Mouse (Mus musculus): Measurements from ENCODE around the gene Ltv1.

Gene Ltv1

DNA sequence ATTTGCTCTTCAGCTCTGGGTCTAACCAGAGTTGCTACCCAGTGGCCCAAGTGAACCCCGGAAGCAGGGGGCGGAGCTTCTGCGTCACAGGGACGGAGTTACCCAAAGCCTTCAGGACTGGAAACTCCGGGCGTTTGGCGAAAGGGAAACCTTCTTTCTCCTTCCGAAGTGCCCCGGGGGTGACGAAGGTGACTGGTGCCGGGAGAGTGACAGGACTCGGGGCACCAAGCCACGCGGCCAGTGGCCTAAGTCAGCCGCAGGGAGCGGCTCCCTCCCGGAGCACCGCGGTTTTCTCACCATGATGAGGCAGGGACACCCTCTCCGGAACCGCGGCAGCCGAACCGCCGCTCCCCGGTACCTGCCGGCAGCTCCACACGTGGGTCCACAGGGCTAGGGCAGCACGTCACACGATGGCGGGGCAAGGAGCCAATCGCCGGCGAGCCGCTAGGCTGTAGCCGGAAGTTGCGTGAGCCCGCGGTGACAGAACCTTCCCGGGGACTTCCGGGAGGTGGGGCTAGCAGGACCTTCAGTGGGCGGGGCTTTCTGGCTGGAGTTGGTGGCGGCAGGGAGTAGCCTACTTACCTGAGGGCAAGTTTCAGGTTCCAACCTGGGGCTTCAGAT is at the start of gene Ltv1:
Ltv1 (minus strand) TSS at position 438 of the 621 bp plus-strand sequence.
- DNase-seq (ENCODE audit: low spot score in 2 of 2): peak; percentile 93 to 97

DNA sequence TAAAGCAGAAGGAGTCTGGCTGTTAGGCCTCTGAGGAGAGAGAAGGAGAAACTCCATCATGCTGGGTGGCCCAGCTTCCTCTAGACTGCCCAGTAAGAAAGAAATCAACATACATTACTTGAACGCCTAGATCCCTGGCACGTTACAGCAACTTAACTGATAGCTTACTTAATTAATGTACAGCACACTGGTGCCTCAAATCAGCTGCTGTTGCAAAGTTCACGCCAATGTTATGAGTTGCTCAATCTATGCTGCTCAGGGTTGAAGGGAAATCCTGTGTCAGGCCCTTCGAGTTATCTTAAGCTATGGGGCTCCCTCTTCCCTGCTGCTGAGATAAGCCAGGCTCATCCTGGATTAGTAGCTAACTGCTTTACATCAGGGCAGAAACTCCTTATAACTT is 47.5 kb upstream of the Ltv1 start:
- DNase-seq (ENCODE audit: low spot score in 2 of 2): no peak

DNA sequence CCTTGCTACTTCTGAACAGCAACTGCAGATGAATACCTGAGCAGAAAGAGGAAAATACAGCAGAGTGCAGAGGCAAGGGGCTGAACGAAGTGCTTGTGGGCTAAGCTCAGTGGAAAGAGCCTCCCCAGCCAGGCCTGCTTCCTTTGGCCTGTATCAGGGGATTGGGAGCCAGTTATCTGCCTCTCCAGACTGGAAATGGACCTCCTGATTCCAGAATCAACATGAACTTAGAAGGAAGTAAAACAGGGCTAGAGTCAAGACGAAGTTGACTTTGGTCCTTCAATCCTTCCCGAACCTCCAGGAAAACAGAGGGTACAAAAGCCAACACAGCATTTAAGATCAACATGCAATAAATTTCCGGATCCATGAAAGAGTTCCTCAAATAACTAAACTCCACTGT is 45.2 kb upstream of the Ltv1 start:
- no peak for DNase-seq (ENCODE audit: low spot score in 2 of 2)

DNA sequence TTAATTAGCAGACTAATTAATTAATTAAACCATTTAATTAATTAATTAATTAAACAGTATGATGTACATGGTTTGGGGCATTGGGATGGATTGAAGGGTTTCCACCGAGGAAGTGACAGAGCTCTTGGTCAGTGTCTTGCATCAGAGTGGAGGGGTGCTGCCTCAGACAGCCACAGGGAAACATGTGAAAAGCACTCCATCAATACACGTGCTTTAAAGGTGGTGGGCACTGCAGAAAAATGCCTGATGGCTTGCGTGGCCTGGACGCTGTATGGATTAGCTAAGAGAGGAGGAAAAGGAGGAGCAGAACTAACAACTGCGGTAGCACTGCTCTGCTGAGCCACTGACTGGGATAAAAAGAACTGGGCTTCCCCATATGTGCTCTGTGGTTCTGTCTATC is 43.9 kb upstream of the Ltv1 start:
- DNase-seq (ENCODE audit: low spot score in 2 of 2): no peak

DNA sequence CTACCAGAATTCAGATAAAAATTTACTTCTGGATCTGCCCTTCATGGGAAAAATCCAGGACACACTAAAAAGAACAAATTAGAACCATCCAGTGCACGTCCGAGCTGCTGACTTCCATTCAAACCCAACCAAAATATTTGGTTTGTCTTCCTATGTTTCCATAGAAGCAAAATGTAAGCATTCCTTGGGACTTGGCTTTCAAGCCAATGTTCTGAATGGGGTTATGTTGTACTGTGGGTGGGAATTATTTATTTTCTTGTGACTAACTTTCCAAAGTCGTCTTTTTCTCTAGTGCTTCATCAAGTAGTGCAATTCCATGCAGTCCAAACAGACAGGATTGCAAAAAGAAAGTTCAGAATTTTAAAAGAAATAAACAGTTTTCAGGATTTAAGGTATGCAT is 41.5 kb upstream of the Ltv1 start:
- no peak for DNase-seq (ENCODE audit: low spot score in 2 of 2)

DNA sequence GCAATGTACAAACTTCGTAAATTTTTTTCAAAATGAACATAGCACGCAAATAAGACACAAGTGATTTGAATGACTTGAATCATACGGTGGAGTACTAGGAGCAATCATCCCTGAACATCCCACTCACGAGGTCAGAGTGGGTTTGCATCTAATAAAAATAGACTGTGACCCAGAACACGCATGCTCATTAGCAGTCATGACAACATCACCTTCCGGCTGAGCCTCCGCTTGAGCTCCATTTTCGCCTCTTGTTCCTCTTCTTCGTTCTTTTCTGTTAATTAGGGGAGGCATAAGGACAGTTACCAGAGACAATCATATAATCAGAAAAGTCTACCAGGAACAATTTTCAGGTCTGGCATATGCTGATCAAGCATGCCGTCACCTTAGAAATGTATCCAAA is 41.0 kb upstream of the Ltv1 start:
- DNase-seq (ENCODE audit: low spot score in 2 of 2): no peak

DNA sequence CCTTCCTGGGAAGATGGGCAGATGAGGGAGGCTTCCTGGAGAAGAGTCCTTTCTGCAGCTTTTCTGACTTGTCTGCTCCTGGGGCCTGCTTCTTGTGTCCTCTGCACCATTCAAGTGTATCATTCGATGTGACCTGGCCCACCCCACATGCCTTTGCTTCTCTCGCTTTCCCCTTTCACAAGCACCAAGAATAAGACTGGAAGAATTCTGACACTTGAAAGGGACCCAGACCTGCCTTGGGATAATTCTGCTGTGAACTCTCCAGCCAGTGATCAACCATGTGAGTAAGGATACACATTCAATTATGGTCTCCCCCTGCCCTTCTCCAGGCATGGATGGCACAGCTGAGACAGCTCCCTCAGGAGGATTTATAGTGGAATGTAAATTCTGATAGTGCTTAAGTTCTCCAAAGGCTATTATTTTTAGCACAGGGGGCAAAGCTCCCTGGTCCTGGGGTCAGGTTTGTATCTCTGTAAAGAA is 40.2 kb upstream of the Ltv1 start:
- no peak for DNase-seq (ENCODE audit: low spot score in 2 of 2)

DNA sequence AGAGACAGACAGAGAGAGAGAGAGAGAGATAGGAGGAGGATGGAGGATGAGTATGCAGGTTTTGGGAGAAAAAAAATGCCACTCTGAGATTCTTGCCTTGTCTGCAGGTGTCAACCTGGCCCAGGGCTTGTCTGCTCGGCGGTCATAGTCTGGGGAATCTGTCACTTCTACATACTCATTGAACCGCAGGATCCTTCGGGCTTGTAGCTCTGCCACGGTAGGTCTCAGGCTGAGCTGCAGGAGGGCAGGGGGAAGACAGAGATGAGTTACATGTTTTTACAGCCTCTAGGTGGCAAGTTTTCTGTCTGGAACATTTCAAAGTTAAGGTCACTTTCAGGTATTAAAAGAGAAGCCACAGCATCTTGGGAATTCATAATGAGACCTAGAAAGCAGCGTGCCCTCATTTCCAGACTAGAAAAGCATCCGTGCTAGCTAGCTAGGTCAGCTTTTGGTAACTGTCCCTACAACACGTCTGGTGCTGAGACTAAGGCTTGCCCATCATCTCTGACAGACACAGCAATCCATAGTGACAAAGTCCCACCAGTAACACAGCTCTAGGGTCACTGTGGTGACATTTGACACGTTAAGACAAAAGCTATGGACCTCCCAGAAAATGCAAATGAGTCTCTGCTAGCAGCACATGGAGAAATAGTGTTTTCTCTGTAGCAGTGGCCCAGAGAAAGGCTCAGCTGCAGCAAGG is 39.6 kb upstream of the Ltv1 start:
- no peak for DNase-seq (ENCODE audit: low spot score in 2 of 2)

DNA sequence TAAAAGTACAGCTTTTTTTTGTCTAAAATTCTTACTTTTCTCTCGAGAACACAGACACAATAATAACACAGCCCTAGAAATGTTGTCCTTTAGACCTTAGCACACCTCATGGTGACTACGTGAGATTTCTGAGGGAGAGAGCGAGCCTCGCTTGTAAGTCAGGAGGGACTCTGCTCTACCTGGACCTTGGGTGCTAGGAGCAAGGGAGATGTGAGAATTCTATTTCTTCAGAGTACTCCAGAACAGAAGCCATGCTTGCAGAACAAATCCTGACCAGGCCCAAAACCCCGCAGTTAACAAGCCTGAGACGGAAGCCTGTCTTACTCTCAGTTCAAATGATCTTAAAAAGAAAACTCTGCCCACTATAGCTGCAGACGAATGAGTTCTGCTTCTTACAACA is 37.7 kb upstream of the Ltv1 start:
- no peak for DNase-seq (ENCODE audit: low spot score in 2 of 2)

DNA sequence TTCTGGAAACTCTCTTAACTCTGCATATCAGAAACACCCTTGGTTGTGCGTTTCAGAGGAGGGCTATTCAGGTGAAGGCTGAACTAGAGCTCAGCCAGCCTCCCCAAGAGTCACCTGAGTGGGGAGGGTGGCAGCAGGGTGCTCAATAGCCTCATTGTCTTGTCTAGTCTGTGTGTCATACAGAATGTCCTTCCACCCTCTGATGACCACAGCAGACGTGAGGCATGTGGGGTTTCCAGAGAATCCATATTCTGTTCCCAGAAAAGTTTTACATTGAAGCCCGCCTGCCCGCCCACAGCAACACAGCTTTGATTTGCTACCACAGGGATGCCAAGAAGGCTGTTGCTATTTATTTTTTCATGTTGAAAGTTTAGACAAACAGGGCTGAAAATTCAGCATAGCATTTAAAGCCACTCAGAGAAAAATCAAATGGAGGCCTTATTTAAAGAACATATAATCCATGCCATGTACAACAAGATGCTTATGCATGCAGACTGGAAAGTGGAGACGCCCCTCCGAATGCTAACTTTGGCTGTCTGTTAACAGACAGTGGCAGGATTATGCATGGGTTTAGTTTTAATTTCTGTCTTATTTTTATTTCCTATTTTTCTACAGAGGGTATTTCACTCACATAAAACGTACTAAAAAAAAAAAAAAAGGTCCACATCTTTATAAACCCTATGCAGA is 32.6 kb upstream of the Ltv1 start:
- no peak for DNase-seq (ENCODE audit: low spot score in 2 of 2)

DNA sequence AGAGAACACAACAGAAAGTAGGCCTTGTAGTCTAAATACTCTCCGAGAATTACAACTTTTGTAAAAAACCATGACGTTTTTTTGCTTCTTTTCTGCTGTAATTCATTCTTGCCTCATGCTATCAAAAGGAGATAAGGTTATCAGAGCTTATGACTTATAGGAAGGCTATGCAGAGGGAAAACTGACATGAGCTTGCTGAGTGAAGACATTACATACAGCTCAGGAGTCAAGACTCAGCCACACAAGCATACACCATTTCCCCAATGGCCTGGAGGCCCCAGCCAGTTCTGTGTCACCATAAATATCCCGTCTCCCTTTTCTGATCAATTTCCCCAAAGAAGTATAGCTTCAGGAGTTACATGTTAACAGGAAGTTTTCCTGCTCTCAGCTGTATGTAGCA is 29.2 kb upstream of the Ltv1 start:
- no peak for DNase-seq (ENCODE audit: low spot score in 2 of 2)

DNA sequence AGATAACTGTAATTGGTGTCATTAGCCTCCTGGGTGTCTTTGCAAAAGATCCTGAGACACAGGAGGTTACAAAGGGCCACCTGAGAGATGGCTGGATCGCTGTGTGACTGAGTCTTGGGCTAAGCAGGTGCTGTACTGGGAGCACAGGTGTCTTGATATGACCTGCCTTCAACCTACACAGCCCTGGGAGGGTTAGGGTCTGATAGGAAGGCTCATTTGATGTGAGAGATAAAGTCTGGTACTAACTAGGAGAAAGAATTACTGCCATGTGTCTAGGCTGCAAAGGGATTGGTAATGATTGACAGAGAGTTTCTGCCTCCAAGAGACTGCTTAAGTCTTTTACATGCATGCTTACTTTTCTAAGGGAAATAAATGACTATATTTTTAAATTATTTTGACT is 27.1 kb upstream of the Ltv1 start:
- no peak for DNase-seq (ENCODE audit: low spot score in 2 of 2)

DNA sequence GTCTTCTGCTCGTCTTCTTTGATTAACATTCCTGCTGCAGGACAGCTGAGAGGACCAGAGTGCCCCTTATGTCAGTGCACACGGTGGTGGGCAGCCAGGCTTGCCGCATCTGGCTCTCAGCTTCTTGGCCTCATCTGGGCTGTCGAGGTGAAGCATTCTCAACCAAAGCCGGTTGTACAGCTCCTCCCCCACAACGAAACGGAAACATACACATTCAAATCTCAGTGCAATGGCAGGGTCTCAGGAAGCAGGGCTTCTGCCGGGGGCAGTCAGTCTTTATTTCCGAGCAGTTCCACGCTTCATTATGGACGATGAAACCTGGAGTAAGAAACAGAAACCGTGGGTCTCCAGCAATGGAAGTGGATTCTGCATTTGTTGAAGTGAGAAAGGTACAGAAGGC is 21.0 kb upstream of the Ltv1 start:
- DNase-seq (ENCODE audit: low spot score in 2 of 2): no peak

DNA sequence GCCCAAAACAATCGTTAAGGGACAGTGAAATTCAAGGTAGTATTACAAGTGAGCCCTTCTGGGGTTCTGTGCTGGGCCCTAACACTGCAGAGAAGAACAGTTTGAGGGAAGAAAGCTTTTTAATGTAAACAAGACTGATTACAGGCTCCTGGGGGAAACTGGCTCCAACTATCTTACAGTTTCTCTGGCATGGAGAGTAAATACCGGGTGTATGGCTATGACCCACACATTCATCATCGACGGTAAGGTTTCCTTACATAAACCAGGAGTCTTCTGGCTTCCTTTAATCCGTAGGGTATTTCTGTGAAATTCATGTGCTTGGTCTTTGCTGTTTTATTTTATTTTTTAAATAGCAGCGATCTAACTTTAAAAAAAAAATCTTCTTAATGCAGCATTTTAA is 19.9 kb upstream of the Ltv1 start:
- DNase-seq (ENCODE audit: low spot score in 2 of 2): no peak

DNA sequence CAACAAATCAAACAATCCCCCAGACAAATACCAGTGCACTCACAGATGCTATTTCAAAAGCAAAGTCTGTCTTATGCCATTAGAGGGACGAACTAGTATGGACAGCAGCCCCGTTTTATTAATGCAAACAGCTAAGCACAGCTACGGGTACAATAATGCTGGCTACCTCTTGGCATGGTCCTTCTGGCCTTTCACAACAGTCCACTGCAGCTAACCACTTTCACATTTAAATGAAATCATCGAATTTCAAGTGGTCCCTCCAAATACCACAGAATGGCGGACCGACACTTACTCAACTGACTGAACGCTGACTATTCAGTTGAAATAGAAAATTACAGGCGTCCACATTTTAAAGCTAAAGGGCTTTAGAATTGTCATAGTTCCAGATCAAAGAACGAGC is 19.4 kb upstream of the Ltv1 start:
- DNase-seq (ENCODE audit: low spot score in 2 of 2): no peak

DNA sequence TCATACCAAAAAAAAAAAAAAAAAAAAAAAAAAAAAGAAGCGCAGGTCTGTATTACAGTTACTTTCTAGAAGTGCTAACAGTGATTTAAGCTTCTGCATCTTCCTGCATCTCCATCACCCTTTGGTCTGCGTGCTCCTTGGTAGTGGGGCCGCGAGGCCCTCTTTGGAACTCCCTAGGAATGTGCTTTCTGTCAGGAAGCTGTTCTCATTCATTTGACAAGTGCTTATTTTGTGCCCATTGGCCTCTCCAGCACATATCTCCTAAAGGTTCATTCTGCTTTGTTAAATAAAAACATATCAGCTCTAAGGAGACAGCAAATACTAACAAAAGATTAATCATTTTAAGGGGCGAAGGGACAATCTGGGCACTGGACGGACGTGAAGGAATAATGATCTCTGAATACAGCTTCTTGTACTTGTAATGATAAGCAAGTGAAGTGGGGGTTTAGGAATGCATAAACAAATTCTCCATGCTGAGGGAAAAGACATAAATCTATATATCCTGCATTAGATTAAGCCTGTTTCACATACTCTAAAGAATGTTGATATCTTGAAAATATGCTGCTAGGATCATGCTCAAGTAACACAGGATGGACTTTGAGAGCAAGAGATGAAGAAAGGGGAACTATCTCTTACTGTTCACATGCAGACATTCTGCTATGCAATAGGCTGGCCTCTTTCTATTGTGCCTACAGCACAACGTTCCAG is 17.1 kb upstream of the Ltv1 start:
- no peak for DNase-seq (ENCODE audit: low spot score in 2 of 2)

DNA sequence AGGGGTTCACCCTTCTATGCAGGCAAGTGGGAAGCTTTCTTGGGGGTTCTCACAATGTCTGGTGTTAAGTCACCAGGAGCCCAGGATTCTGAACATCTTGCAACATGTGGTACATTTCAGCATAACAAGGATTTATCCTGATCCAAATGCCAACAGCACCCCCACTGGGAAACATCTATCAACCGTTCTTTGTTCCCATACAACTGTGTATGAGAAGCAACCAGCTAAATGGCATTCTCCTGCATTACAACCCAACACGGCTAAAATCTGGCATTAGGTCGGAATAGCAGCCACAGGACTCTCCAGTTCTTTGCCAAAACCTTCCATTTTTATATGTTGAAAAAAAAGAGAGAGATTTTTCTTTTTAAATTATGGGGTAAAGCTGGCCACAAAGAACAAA is 16.5 kb upstream of the Ltv1 start:
- no peak for DNase-seq (ENCODE audit: low spot score in 2 of 2)

DNA sequence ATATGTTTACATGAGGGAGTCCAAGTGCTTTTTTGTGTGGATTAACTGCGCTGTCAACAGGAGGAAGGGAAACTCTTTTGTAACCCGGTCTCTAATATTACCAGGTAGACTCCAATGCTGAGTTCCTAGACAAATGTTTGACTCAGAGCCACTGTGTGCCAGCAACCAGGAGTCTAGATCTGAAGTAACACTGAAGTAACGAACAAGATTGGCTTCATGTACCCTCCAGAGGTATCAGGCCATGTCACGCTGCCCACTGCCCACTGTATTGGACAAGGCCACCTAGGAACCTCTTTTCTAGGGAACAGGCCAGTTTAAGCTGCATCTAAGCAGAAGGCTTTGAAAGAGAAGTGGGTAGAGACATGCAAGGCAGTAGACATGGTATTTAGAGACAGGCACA is 16.1 kb upstream of the Ltv1 start:
- no peak for DNase-seq (ENCODE audit: low spot score in 2 of 2)

DNA sequence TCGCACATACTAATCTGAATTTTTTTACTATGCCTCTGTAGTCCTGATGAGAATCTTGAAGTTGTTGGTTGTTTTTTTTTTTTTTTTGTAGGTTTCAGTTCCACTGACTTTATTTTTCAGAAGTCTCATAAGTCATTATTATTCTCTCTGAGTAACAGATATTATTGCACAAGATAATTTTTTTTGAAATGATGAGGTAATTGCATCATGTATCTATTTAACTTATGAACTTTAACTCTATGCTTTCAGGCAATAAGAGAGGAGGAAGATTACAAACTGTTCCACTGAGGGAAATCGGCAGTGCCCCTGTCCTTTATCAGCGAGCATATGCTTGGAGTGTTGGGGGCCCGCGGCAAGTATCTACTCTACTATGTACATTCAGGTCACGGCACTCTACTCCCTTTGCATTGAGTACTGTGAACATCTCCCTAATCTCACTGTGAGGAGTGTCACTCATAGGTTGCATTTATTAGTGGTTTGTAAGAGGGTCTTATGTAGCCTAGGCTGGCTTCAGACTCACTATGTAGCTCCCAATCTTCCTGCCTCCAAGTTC is 8.8 kb upstream of the Ltv1 start:
- no peak for DNase-seq (ENCODE audit: low spot score in 2 of 2)

DNA sequence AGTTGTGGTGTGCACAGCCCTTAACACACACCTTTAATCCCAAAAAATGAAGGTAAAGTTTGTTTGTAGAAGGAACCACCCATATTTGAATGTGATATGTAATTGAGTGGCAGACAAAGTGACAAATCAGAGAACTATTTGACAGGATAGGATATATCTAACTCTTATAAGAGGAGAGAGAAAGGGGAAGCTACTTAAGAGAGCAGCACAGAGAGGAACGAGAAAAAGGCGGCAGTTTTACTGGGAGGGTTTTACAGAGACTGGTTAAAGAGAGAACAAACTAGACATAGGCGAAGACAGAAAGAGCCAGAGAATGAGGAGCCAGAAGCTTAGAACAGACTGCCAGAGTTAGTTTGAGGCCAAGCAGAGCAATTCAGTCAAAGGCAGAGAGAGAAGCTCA is 7.9 kb upstream of the Ltv1 start:
- DNase-seq (ENCODE audit: low spot score in 2 of 2): no peak

DNA sequence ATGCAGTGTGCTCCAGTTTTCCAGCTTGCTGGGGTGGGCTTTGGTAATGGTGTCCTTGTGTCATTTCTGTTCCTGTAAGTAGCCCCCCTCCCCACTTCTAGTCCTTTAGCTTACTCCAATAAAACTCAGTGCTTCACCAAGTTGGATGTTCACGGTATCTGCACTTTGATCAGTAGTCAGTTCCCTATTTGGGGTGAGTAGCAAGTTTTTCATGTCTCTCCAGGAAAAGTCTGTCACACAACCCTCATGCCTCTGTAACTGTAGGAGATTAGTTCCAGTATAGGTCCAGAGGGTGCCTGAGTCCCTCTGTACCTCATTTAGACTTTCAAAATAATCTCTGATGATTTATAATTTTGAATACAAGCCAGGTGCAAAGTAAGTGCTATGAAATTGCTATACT is 6.3 kb upstream of the Ltv1 start:
- DNase-seq (ENCODE audit: low spot score in 2 of 2): no peak

DNA sequence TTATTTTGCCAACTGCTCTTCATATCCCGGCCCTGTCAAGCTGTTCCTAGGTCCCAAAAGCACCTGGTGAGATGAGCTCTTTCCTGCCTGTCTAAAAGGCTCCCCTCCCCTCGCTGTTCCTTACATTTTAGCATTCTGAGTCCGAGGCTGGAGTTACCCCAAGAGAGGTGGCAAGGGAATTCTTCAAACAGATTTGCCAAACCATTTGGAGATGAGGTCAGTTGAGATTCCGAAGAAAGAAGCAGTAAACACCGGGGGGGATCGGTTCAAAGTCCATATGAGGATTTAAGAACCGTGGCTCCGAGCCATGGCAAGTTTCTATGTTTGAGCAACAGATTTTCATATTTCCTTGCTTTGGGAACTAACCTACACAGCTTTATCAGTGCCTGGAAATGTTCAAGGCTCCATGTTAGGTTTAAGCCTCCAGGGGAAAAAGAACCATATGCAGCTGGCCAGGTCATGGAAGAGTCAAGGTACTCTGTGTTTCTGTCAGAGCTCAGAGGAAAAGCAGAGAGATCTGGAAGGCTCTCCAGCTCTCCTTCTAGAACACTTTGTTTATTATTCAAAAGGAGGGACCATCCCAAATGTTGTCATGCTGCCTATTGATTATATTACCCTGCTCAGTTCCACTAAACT is 4.0 kb upstream of the Ltv1 start:
- no peak for DNase-seq (ENCODE audit: low spot score in 2 of 2)

Data from urinary bladder, postnatal 36 days (tissue).